Comparison of ENCODE assay signal across 15 mouse cellular contexts in genomic region chr19:11431209-11431608, GRCm38 (mm10). TPM values are rescaled to one million over a fixed set of nuclear protein-coding genes. Genes with fewer than 3 reads are reported as not detected.
"Had no signal": no experiment of that assay in that cellular context is flagged by ENCODE, and none has a peak within 500 bp of the region (broad histone marks: within the 10 kb centered on the region; RNA-seq: fewer than 3 reads in every experiment).

No protein-coding gene starts in this region.

RNA-seq across cellular contexts. Expression of gene Ms4a4b, which starts 12.1 kb away (rescaled TPM):
- total RNA-seq: layer of hippocampus, adult 2 months; layer of hippocampus, postnatal 25 days; left cerebral cortex, adult 18-20 months had no signal
- polyA plus RNA-seq: kidney, embryonic 14.5 days; limb, embryonic 10.5 days; limb, embryonic 13.5 days; midbrain, embryonic 10.5 days; midbrain, embryonic 13.5 days; midbrain, embryonic 16.5 days; neural tube, embryonic 11.5 days; neural tube, embryonic 14.5 days had no signal

RNA-seq across cellular contexts. Expression of gene Ms4a4c, which starts 26.6 kb away (rescaled TPM):
- total RNA-seq: layer of hippocampus, adult 2 months; layer of hippocampus, postnatal 25 days; left cerebral cortex, postnatal 25 days had no signal
- polyA plus RNA-seq: midbrain, embryonic 10.5 days; midbrain, embryonic 13.5 days; neural tube, embryonic 14.5 days had no signal

RNA-seq across cellular contexts. Expression of gene Gm8369, which starts 54.5 kb away (rescaled TPM):
- polyA plus RNA-seq: kidney, embryonic 14.5 days; kidney, postnatal 0 days; limb, embryonic 10.5 days; limb, embryonic 13.5 days; liver, embryonic 13.5 days; midbrain, embryonic 10.5 days; midbrain, embryonic 13.5 days; midbrain, embryonic 16.5 days; neural tube, embryonic 11.5 days; neural tube, embryonic 14.5 days; stomach, embryonic 15.5 days had no signal

RNA-seq across cellular contexts. Expression of gene Ms4a4a, which starts 55.9 kb away (rescaled TPM):
- polyA plus RNA-seq: neural tube, embryonic 14.5 days had no signal
